Mouse (Mus musculus) naive thymus-derived CD4-positive, alpha-beta T cell, adult 2 months (primary cell): ENCODE data around the gene Trip12.

Experiments
- DNase-seq: peaks from one replicate; pipeline ENCODE4 v3.0.0-alpha.2; 2011; ENCODE audit warnings: low read depth

Trip12 gene

GRCm38 (mm10) chr1:84840018-84840664 lies at the start of gene Trip12:
Gene Trip12, minus strand, starts transcription at chr1:84840516.
- DNase-seq, result no peak

DNA sequence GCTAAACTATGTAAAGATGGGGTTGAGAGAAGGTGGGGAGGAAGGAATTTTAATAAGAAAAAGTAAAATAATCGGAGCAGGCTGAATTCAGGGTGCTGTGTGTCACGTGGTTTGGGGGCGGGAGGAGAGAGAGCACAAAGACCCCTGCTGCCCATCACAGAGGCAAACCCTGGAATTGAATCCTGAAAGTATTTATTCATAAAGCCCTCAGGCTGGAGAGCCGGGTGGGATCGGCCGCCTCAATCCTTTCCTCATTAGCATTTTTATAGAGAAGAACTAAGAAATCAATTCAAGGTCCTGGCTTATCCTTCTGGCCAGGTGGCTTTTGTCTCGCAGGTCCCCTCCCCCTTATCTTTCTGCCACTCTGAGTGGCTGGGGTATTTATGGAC lies 49.7 kb upstream of the Trip12 start:
- DNase-seq, result no peak

GRCm38 (mm10) chr1:84889330-84890004 lies 49.2 kb upstream of the Trip12 start:
- no peak for DNase-seq

GRCm38 (mm10) chr1:84885921-84886320 lies 45.6 kb upstream of the Trip12 start:
- DNase-seq, result peak; percentile 33

DNA sequence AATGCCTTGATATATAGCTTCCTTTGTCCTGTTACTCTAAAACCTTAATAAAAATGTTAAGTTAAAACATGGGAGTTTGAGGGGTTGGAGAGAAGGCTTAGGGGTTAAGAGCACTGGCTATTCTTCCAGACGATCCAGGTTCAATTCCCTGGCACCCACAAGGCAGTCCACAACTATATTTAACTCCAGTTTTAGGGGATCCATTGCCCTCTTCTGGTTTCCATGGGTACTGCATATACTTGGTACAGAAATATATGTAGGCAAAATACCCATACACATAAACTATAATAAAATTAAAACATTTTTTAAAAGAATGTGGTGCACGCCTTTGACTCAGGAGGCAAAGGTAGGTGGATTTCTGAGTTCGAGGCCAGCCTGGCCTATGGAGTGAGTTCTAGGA lies 44.9 kb upstream of the Trip12 start:
- peak; percentile 44 for DNase-seq

DNA sequence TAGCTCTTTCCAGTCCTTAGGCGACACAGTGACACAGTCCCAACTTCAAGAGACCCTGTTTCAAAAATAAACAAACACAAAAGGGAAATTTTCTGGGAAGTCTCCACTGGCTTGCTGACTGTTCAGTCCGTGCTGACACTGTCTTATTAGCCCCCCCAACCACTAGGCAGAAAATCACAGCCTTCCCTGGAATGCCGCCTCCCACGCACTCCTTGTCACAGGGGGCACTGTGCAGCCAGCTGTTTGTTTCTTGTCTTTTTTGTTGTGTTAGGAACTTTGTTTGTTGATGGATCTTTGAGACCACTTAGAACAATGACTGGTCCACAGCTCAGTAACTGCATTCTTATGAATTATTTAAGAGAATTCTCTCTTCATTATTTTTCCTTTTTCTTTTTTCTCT lies 43.6 kb upstream of the Trip12 start:
- DNase-seq, result no peak

GRCm38 (mm10) chr1:84882937-84883336 lies 42.6 kb upstream of the Trip12 start:
- no peak for DNase-seq

DNA sequence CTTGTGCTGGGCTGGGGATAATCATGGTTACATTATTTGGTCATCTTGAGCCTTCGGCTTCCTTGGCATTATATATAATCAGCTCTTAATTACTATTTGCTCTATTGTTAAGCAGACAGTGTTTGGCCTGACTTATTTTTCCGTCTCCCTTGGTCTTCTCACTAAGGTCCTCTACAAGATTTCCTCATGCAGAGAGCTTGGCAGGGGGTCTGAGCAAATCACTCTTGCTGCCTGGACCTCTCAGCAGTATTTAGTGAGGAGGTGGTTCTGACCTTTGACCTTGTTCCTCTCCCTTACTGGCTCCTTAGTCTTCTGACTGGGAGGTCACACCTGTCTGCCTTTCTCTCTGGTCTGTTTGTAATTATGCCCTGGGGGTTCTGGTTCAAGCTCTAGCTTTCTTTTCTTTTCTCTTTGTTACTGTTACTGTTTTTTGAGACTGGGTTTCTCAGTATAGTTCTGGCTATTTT lies 41.8 kb upstream of the Trip12 start:
- no peak for DNase-seq

- DNase-seq, result no peak
Observed at GRCm38 (mm10) chr1:84881248-84882065, 41.1 kb upstream of the Trip12 start.

DNA sequence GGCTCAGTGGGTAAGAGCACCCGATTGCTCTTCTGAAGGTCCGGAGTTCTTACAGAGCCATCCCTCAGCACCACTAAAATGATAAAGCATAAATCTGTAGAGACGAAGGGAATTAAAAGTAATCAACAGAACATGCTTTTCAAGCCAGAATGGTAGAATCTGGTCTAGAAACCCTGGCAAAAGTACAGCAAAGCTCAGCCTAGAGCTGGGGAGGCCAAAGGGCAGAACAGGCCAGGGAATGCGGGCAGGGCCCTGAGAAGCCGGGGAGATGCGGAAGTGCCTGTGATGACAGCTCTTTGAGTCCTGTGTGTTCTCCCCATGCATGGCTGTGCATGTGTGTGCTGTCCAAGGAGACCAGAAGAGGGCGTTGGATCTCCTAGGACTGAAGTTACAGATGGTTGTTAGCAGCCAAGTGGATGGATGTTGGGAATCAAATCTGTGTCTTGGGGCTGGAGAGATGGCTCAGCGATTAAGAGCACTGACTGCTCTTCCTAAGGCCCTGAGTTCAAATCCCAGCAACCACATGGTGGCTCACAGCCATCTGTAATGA lies 39.3 kb upstream of the Trip12 start:
- no peak for DNase-seq

DNA sequence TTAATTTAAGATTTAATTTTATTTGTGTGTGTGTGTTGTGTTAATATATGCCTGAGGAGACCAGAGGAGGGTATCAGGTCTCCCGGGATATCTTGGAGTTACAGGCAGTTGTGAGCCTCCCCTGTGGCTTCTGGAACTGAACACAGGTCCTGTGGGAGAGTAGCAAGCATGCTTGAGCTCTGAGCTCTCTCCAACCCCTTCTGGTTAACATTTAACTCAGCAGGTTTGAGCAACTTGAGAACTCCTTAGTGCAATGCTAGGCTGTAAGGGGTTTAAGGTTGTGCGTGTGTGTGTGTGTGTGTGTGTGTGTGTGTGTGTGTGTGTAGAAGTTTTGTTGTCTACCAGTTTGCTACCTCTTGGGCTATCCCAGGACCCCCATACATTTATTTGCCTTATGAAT lies 37.3 kb upstream of the Trip12 start:
- DNase-seq, result no peak

DNA sequence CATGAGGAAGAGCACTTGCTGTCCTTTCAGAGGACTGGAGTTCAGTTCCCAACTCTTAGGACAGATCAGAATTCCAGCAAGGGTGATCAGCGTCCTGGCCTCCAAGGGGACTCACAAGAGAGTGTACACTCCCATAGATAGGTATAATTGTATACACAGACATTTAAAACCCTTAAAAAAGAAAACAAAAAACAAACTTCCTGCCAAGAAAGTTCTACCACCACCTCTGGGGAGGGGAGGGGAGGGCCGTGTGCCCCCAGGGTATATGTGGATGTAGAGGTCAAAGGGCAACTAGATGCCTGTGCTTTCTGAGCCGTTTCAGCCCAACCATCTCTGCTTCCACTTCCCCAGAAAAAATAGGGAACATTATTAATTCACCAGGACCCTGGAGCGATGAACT lies 32.6 kb upstream of the Trip12 start:
- DNase-seq, result no peak

GRCm38 (mm10) chr1:84872105-84872504 lies 31.8 kb upstream of the Trip12 start:
- no peak for DNase-seq

DNA sequence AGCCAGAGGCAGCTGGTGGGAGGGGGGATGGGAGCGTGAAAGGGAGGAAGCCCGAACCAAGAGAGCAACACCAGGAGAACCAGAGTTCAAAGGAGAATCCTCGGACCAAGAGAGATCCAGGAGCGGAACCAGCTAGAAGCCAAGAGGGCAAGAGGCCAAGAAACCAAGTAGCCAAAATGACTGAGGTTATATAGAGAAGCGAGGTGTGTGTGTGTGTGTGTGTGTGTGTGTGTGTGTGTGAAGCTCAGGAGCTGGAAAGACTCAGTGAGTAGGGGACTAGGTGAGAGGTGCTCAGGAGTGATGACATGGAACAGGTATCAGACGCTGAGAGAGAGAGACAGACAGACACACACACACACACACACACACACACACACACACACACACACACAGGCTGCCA lies 30.8 kb upstream of the Trip12 start:
- DNase-seq, result no peak

DNA sequence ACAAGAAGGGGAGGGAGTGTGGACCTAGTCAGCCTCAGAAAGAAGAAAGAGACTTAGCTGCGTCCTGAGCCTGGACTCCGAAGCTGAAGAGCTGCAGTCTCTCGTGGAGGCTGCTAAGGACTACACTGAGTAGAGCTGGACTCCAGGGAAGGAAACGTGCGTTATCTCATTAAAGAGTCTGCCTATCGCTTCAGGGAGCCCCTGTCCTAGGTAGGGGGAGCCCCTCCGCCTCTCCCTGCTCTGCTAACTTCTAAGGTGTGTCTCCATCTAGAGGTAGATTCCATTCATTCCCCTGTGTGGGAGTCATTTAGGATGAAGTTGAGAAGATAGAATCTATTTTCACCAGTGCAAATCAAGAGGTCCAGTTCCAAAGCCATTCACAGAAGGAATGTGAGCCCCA lies 29.2 kb upstream of the Trip12 start:
- DNase-seq, result no peak

- no peak for DNase-seq
Observed at GRCm38 (mm10) chr1:84868841-84869240, 28.5 kb upstream of the Trip12 start.

GRCm38 (mm10) chr1:84868311-84868710 lies 28.0 kb upstream of the Trip12 start:
- no peak for DNase-seq

GRCm38 (mm10) chr1:84866706-84867230 lies 26.5 kb upstream of the Trip12 start:
- DNase-seq, result no peak

GRCm38 (mm10) chr1:84866231-84866630 lies 25.9 kb upstream of the Trip12 start:
- DNase-seq, result no peak

DNA sequence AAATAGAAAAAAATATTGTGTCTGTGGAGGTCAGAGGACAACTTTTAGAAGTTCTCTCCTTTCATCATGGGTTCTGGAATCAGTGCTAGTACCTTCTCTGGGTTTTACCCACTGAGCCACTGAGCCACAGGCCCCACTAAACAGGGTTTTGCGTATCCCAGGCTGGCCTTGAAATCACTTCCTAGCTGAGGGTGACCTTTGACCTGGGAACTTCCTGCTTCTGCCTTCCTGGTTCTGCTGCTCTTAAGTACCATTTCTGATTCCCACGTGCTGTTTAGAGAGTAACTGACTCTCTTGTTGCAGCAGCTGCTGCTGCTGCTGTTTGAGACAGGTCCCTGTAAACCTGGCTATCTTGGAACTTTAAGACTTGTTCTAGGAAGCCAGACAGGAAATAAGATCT lies 24.3 kb upstream of the Trip12 start:
- DNase-seq, result no peak

DNA sequence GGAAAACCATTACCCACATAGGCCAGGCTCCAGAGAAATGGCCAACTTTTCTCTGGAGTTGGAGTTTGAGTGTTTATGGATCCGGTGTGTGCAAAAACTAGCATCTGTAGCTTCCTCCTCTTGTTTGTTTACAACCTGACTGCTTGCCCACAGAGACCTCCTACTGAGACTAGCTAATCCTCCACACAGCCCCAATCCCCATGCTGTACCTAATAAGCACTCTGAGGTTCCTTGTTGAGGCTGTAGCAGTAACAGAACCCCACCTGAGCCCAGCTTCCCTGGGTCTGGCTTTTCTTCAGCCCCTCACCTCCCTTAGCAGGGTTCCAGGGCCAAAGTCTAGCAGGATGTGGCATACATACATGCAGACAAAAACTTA lies 20.9 kb upstream of the Trip12 start:
- no peak for DNase-seq
